Mouse (Mus musculus): Measurements from ENCODE around the gene Utp15.

DNA sequence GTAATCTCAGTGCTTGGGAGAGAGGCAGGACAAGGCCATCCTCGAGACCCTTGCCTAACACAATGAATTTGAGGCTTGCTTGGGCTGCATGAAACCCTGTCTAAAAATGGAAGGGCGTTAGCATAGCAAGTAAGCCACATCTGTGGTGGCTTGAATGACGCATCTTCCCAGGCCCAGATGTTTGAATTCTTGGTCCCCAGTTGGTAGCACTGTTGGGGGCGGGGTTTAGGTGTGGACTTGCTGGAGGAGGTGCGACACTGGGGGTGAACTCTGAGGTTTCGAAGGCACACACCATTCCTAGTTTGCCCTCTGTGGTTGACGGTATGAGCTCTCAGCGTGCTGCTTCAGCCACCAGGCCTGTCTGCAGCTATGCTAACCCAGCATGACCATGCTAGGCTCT is 28.9 kb upstream of the Utp15 start:
- TF ChIP-seq CTCF (IDR thresholded peaks at IDR 0.05 in 2 of 3, conservative IDR thresholded peaks at IDR 0.05 in 1 of 3; ENCODE audit: control insufficient read depth in 1 of 3, insufficient read depth in 1 of 3, low read depth in 2 of 3, low read length in 3 of 3, poor library complexity in 1 of 3, severe bottlenecking in 1 of 3) = no peak
- no peak for TF ChIP-seq RCOR1 (IDR thresholded peaks at IDR 0.05; ENCODE audit: low read depth, low read length)
- no peak for TF ChIP-seq MAX (IDR thresholded peaks at IDR 0.05; ENCODE audit: low read length)
- no peak for TF ChIP-seq POLR2A (IDR thresholded peaks at IDR 0.05; ENCODE audit: control insufficient read depth in 1 of 2, insufficient read depth in 1 of 2, low read depth in 1 of 2, low read length in 2 of 2, poor library complexity in 1 of 2)
- no peak for TF ChIP-seq TCF12 (IDR thresholded peaks at IDR 0.05; ENCODE audit: low read depth, low read length)
- TF ChIP-seq BHLHE40 (IDR thresholded peaks at IDR 0.05; ENCODE audit: borderline replicate concordance, low read depth, low read length) = no peak
- no peak for TF ChIP-seq GATA1 (IDR thresholded peaks at IDR 0.05; ENCODE audit: low read depth, low read length)

Data from MEL (cell line).